Mouse (Mus musculus) monocyte, adult 5-6 weeks (primary cell): Measurements from ENCODE around the gene Mbnl1. TPM values are rescaled to one million over a fixed set of nuclear protein-coding genes. Genes with fewer than 3 reads are reported as not detected.

ENCODE experiments used
- ATAC-seq: fragments of 153-309, 156-312 bp; replicated peaks from 2 replicates; pipeline ENCODE4 v1.8.0; 2017; ENCODE audit warnings: mild to moderate bottlenecking; ENCODE audit not compliant: low TSS enrichment, insufficient number of reproducible peaks, severe bottlenecking, poor library complexity, low FRiP score
- total RNA-seq: library from RNA; stranded (forward); fragments of 200-1000, 200-491, 200-594 nt; gene quantifications from 3 replicates; pipeline ENCODE4 v1.2.3, GENCODE M21; 2017

Mbnl1 gene
- total RNA-seq, 1 experiment from 2014 or later: 804 TPM

GRCm38 (mm10) chr3:60631183-60631582, 158.6 kb downstream of the Mbnl1 start:
- ATAC-seq: no peak

GRCm38 (mm10) chr3:60631754-60632153, 159.1 kb downstream of the Mbnl1 start:
- no peak for ATAC-seq

DNA sequence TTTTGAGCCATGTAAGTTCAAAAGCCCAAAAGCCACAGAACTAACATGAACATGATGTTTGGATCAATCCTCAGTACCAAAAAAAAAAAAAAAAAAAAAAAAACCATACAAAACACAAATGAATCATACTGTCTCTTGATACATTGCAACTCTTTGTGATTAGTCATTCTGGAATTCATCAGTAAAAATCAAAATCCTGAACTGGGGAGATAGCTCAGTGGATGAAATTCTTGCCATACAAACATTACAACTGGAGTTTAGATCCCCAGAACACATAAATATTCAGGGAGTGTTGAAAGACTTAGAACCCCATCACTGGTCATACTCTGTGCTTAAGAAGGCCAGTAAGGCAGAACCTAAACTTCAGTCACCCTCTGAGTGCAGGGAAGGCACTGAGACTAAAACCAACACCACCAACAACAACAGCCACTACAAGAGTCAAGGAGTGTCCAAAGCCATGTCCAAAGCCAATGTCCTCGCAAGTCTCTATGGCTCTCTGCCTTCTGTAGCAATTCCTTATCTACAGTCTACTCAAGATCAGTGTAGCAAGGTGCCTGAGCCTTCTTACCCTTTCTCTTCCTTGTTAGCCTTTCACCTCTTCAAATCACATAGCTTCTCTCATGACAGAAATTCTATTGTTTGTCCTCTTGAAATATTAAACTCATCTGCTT, 160.3 kb downstream of the Mbnl1 start:
- ATAC-seq: no peak

GRCm38 (mm10) chr3:60638530-60638929, 165.9 kb downstream of the Mbnl1 start:
- no peak for ATAC-seq

GRCm38 (mm10) chr3:60639135-60639534, 166.5 kb downstream of the Mbnl1 start:
- no peak for ATAC-seq

DNA sequence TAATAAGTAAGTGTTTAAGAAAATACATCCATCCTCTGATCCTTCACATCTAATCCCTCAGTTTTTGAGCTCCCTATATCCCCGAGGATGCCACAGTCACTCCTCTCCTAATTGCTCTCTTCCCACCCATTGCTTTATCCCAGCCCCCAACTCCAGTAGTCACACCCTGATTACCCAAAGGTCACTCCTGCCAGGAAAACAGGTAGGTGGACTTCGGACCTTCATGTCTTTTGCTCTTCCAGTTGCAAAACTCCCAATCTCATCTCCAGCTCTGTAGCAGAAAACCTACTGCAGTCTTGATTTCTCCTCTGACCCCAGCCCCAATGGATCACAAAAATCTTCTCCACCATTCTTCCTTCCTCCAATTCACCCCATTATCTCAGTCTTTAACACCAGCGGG, 169.6 kb downstream of the Mbnl1 start:
- ATAC-seq: no peak

- ATAC-seq: no peak
Observed at GRCm38 (mm10) chr3:60645531-60645930, 172.9 kb downstream of the Mbnl1 start.

DNA sequence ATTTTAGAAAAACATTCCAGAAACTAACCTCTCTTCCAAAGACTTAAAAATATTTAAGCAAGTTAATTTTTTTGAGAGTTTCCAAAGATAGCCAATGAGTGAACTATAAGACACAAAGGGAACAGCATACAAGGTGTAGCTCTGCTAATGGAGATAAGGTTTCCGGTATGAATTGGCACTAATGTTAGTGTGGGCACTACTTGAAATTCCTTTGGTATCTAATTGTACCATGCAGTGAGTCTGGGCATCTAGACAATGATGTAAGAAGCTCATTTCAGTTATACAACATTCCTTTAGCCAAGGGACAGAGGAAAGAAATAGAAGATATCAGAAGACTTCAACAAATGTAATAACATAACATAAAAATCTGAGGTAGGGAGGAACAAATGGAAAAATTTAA, 175.7 kb downstream of the Mbnl1 start:
- no peak for ATAC-seq

DNA sequence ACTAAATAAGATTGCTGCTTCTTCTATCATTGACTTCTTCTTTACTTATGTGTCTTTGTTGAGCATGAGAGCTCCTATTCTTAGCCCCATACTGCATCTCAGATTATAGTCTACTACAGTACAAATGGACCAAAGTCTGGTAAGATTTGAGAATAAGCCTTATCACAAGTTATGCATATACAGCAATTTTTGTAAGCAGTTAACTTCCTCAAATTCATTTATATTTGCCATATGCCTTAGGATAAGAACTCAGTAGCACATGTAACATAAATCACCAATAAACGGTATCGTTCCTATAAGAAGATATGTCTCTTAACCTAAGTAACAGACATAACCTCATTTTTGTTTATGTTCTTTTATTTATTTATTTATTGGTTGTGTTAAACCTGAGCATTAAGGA, 188.1 kb downstream of the Mbnl1 start:
- no peak for ATAC-seq
